In genomic region chr7:81604991-81605390, GRCm38 (mm10) we compare ENCODE assay signal across 20 mouse cellular contexts. TPM values are rescaled to one million over a fixed set of nuclear protein-coding genes. Genes with fewer than 3 reads are reported as not detected.
DNase-seq lines count a peak whose midpoint lies in the region; ATAC-seq and TF ChIP-seq lines count a peak whose summit lies in the region.
"Had no signal": no experiment of that assay in that cellular context is flagged by ENCODE, and none has a peak within 500 bp of the region (broad histone marks: within the 10 kb centered on the region; RNA-seq: fewer than 3 reads in every experiment).

No protein-coding gene starts in this region.

- H3K9me3 ChIP-seq in liver, embryonic 12.5 days (replicated peaks): no peaks in the 10 kb centered on the region
- no peaks in the 10 kb centered on the region for H3K9me3 ChIP-seq in liver, embryonic 16.5 days (replicated peaks; ENCODE audit: control insufficient read depth, low read length)
- H3K9me3 ChIP-seq: embryonic facial prominence, embryonic 12.5 days; forebrain, embryonic 12.5 days; heart, embryonic 13.5 days; hindbrain, embryonic 12.5 days had no signal

- TF ChIP-seq CTCF in lung, adult 2 months (IDR thresholded peaks at IDR 0.05; ENCODE audit: insufficient read depth, low read length): no peak

- H3K27ac ChIP-seq in liver, embryonic 12.5 days: peak overlapping the region; percentile 78
- H3K27ac ChIP-seq in liver, embryonic 16.5 days (ENCODE audit: low read length): no peak overlapping the region
- H3K27ac ChIP-seq: embryonic facial prominence, embryonic 12.5 days; forebrain, embryonic 12.5 days; gastrocnemius, adult 2 months; heart, embryonic 13.5 days; hindbrain, embryonic 12.5 days had no signal

- WGBS in liver, embryonic 12.5 days (ENCODE audit: insufficient replicate concordance): 39% methylated on average over 5 of the region's 5 CpGs
- 33% methylated on average over 5 of the region's 5 CpGs for WGBS in liver, embryonic 16.5 days (ENCODE audit: insufficient replicate concordance)
- 74% methylated on average over 5 of the region's 5 CpGs for WGBS in lung, adult 2 months

- TF ChIP-seq POLR2A in lung, adult 2 months (IDR thresholded peaks at IDR 0.05; ENCODE audit: borderline replicate concordance, extremely low read depth, low read depth, low read length): no peak

- H3K9ac ChIP-seq in liver, embryonic 12.5 days: no peak overlapping the region
- no peak overlapping the region for H3K9ac ChIP-seq in liver, embryonic 16.5 days (ENCODE audit: low read depth, low read length)
- H3K9ac ChIP-seq: embryonic facial prominence, embryonic 12.5 days; forebrain, embryonic 12.5 days; heart, embryonic 13.5 days; hindbrain, embryonic 12.5 days had no signal

- peak; percentile 55 for ATAC-seq in liver, embryonic 12.5 days
- ATAC-seq in liver, embryonic 16.5 days (ENCODE audit: low read depth): peak; percentile 39; the same call in 1 of the 2 replicates
- ATAC-seq: forebrain, embryonic 16.5 days; hindbrain, embryonic 16.5 days had no signal

- peaks cover 41% of the 10 kb centered on the region for H3K4me1 ChIP-seq in liver, embryonic 12.5 days
- H3K4me1 ChIP-seq in liver, embryonic 16.5 days (ENCODE audit: control insufficient read depth, low read depth, low read length): peaks cover 18% of the 10 kb centered on the region
- no peaks in the 10 kb centered on the region for H3K4me1 ChIP-seq in lung, adult 2 months (ENCODE audit: control insufficient read depth, insufficient read depth, low read length)
- H3K4me1 ChIP-seq: embryonic facial prominence, embryonic 12.5 days; forebrain, embryonic 12.5 days; hindbrain, embryonic 12.5 days had no signal

- H3K27me3 ChIP-seq in liver, embryonic 12.5 days (replicated peaks): no peaks in the 10 kb centered on the region
- no peaks in the 10 kb centered on the region for H3K27me3 ChIP-seq in liver, embryonic 16.5 days (ENCODE audit: control insufficient read depth, insufficient read depth, low read depth, low read length)
- H3K27me3 ChIP-seq: embryonic facial prominence, embryonic 12.5 days; forebrain, embryonic 12.5 days; heart, embryonic 13.5 days; hindbrain, embryonic 12.5 days had no signal

- peak; percentile 0 for DNase-seq in testis, postnatal 10 days (ENCODE audit: low spot score)
- DNase-seq in testis, postnatal 14 days (ENCODE audit: low spot score): no peak
- no peak for DNase-seq in lung, adult 2 months
- DNase-seq in layer of hippocampus, adult 18-20 months (ENCODE audit: low spot score in 2 of 2): no peak
- DNase-seq: adrenal gland, adult 8-10 months; adrenal gland, postnatal 36 days; cerebellum, adult 11-12 months; cerebellum, adult 9-10 months; cerebellum, postnatal 25 days; gastrocnemius, adult 2 months; gastrocnemius, postnatal 25 days; heart, postnatal 4 days had no signal

- no peak overlapping the region for H3K4me3 ChIP-seq in liver, embryonic 12.5 days
- no peak overlapping the region for H3K4me3 ChIP-seq in liver, embryonic 16.5 days (ENCODE audit: low read depth, low read length)
- H3K4me3 ChIP-seq in lung, adult 2 months (replicated peaks; ENCODE audit: extremely low read depth, low read depth, low read length): no peak overlapping the region
- H3K4me3 ChIP-seq: embryonic facial prominence, embryonic 12.5 days; forebrain, embryonic 12.5 days; gastrocnemius, adult 2 months; heart, embryonic 13.5 days; hindbrain, embryonic 12.5 days had no signal

- peak overlapping the region; percentile 37 for H3K4me2 ChIP-seq in liver, embryonic 12.5 days
- no peak overlapping the region for H3K4me2 ChIP-seq in liver, embryonic 16.5 days (ENCODE audit: low read depth, low read length)
- H3K4me2 ChIP-seq: embryonic facial prominence, embryonic 12.5 days; forebrain, embryonic 12.5 days; heart, embryonic 13.5 days; hindbrain, embryonic 12.5 days had no signal

- no peaks in the 10 kb centered on the region for H3K36me3 ChIP-seq in liver, embryonic 12.5 days
- no peaks in the 10 kb centered on the region for H3K36me3 ChIP-seq in liver, embryonic 16.5 days (ENCODE audit: control insufficient read depth, insufficient read depth)
- H3K36me3 ChIP-seq: embryonic facial prominence, embryonic 12.5 days; forebrain, embryonic 12.5 days; hindbrain, embryonic 12.5 days had no signal

RNA-seq across cellular contexts. Expression of gene Whamm, which starts 33.9 kb away (rescaled TPM):
- 8.2 and 9.6 TPM in 2 replicates for polyA plus RNA-seq in liver, embryonic 12.5 days (2016; fragmentation: Nextera tagmentation; extraction: Ambion mirVana)
- polyA plus RNA-seq in liver, embryonic 16.5 days (2015; fragmentation: Nextera tagmentation; extraction: Ambion mirVana): 1.5 and 2.4 TPM in 2 replicates
- 24.8 and 28.2 TPM in 2 replicates for polyA plus RNA-seq in lung, adult 2 months (2012; rRNA removed)
- 10 to 100 TPM; 19.2 to 19.5 TPM for total RNA-seq in layer of hippocampus, adult 18-20 months (2021)

RNA-seq across cellular contexts. Expression of gene Fsd2, which starts 38.2 kb away (rescaled TPM):
- polyA plus RNA-seq in liver, embryonic 12.5 days (2016; fragmentation: Nextera tagmentation; extraction: Ambion mirVana): 0.05 and 0.06 TPM in 2 replicates
- 0.21 and 0.59 TPM in 2 replicates for polyA plus RNA-seq in liver, embryonic 16.5 days (2015; fragmentation: Nextera tagmentation; extraction: Ambion mirVana)
- polyA plus RNA-seq in lung, adult 2 months (2012; rRNA removed): 1.0 and 2.7 TPM in 2 replicates
- under 1 TPM; 0.23 to 0.52 TPM for total RNA-seq in layer of hippocampus, adult 18-20 months (2021)
